Mouse (Mus musculus) cerebellum, postnatal 10 days (tissue): ENCODE results near the gene Dusp16.

Experiments
- DNase-seq, 2 experiments: peaks; one replicate each; pipeline ENCODE4 v3.0.0; 2021; ENCODE audit warnings: mixed read lengths in 2 of 2

Dusp16 gene

DNA sequence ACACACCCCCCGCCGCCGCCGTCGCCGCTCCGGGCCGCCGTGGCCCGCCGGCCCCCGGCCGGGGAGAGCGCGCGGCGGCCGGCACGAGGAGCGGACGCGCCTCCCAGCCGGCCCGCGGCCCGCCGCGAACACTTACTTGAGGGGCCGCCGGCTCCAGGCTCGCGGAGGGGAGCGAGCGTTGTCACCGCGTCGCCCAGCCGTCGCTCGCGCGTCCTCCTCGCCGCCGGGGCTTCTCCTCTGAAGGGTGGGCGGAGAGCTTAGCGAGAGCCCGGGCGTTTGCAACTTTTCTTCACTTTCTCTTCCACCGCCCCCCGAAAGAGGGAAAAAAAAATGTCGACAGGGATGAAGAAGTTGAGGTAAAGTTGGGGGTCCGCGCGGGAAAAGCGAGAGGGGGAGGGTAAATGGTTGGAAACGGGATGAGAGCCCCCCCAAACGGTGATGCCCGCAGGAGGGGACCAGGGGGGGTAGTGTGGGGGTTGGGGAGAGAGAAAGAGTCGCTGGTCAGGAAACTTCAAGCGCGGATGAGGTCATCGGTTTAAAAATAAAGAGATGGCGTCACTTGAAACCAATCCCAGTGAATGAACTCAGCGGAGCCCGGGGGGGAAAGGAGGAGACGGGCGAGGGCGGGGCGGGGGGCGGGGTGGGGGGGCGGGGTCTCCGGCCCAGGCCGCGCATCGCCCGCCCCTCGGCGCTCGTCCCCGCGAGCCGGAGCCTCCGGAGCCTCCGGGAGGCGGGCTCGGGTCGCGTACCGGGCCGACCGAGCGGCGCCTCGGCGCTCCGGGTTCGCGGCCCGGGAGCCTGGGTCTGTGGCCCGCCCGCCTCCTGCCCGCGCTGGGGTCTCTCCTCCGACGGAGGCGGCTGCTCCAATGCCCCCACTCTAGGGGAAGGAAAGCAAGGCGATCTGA, at the start of gene Dusp16:
Dusp16 (minus strand) TSS at position 485 of the 905 bp plus-strand sequence.
- DNase-seq, result peak; percentile 92 to 93

DNA sequence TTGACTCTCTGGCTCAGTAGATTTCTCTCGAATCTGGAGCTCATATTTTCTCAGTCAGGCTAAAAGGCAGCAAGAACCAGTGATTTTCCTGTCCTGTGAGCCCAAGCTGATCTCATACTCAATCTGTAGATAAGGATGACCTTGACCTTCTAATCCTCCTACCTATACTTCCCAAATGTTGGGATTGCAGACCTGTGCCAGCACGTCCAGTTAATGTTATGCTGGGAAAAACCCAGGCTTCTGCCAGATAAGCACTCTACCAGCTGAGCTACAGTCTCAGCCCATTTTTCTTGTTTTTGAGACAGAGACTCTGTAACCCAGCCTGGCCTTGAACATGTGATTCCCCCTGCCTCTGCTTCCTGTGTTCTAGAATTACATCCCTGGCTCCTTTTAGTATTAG, 47.9 kb upstream of the Dusp16 start:
- DNase-seq, result no peak

DNA sequence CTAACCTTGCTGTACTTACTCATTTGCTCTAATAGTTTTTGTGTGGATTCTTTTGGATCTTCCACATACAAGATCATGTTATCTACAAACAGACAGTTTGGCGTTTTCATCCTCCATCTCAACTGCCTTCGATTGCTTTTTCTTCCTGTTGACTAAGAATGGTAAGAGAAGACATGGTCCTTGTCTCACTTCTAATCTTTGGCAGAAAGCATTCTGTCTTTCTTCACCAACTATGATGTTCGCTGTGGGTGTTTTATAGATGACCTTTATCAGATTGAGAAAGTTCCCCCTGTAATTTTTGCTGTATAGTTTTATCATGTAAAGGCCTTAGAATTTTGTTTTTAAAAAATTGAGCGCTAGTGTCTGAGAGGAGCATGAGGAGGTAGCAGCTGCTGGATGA, 45.7 kb upstream of the Dusp16 start:
- no peak for DNase-seq

DNA sequence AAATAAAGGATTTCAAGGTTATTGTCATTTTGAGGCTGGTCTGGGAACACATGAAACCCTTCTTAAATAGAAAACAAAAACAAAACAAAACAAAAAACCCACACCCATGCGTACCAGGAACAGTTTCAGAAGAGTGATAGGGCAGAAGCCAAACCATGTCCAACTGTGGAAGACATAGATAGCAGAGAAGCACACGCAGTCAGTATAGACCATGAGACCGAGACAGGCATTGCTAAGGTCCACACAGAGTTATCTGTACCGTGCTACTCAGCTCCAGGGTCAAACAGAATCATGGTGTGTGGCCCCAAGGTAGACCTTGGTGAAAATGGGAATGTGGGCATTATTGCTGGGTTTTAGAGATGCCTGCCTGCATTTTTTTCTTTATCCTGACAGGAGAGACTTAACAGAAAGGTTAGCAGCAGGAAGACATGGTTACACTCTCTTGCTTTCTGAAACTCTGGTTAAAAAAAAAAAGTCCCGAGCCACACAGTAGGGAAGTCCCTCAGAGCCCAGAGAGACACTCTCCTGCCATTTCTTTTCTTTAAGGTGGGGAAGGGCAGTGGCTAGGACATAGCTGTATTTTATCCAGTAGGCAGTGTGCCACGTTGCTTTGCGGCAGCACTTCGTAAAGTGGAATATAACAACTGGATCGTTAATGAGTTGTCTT, 42.3 kb upstream of the Dusp16 start:
- DNase-seq, result no peak

DNA sequence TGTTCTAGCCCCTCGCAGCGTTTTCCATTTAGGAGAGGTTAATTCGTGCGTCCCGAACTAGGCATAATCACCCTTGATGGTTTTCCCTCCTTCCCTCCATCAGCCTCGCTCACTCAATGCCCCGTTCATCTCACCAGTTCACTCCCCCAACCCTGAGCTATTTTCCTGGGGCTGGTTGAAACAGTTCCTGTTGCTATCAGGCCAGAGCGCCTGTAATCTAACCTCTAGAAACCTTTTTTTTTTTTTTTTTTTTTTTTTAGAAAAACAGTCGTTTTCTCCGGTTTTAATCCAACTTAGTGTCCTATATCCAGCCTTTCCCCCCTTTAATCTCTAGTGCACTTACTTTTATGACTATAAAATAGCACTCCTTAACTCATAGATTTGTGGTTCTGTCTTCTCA, 38.4 kb upstream of the Dusp16 start:
- no peak for DNase-seq

DNA sequence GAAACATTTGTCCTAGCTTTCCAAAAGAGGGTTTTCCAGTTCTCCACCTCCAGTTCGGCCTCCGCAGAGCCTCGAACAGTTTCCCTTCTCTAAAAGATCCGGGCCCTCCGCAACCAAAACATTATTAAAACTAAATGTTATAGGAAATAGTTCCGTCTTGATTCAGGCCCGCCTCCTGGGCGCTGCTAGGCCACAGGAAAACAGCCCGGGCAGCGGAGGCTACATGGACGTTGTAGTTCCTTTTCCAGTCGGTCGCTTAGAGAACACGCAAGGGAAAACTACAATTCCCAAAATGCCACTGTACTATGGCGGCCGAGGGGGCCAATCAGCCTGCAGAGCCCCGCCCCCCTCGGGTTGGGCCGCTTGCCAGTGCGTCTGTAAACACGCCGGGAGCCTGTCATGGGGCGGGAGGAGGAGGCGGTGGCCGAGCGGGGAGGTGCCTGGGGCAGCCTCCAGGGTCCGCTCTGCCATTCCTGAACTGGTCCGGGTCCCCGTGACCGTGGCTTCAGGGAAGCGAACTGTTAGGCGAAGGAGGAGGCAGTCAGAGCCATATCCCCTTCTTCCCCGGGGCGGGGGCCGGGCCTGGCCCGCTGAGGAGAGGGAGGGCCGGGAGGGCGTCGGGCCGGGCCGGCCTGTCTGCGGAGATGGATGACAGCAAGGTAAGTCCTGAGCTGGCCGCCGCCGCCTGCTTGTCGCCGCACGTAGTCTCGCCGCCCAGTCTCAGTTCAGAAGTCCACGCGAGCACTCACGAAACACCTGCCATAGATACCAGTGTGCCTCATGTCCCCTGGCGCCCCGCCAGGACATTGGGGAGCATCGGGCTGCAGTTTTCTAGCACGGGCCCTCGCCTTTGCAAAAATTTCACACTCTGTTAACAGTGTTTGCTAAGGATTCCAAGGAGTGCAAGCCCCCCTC, 37.6 kb upstream of the Dusp16 start, which contains the start of gene Crebl2:
Crebl2 (plus strand) TSS at position 369 of the 915 bp plus-strand sequence.
- DNase-seq, result peak; percentile 100

DNA sequence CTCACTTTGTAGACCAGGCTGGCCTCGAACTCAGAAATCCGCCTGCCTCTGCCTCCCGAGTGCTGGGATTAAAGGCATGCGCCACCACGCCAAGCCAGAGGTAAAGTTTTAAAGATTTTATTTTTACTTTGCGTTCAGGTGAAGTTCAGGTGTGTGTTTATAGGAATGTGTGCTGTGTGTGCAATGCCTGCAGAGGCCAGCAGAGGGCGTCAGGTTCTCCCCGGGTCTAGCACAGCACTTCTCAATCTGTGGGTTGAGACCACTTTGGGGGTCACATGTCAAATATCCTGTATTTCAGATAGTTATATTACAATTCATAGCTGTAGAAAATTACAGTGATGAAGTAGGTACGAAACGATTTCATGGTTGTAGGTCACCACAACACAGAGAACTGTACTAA, 30.4 kb upstream of the Dusp16 start:
- DNase-seq, result peak; percentile 37 to 47

DNA sequence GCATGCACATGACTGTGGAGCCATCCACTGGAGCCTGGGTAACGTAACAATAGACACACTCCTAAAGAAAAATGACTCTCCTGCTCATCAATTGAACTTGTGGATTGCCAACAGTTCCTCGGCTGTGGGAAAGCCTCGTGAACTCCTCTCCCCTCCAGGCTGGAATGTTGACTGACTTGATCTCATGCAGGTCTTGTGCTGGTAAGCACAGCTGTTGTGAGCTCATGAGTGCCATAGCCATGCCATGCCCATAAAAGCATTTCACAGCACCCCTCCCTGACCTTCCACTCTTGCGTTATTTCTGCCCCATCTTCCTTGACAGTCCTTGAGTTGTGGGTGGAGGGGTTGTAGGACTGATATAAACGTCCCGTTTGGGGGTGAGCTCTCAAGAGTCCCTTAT, 28.0 kb upstream of the Dusp16 start:
- no peak for DNase-seq

DNA sequence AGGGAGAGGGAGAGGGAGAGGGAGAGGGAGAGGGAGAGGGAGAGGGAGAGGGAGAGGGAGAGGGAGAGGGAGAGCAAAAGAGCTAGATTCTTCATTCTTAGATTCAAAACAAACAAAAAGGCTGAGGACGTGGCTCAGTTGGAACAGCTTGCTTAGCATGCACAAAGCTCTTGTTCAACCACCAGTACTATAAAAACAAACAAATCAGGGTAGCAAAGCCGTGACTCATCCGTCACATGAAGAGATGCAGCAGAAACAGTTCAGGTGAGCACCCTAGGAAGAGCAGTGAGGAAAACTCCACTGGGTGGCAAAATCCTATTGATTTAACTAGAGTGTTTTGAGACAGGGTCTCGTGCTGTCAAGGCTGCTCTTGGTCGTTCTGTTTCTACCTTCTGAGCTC, 27.3 kb upstream of the Dusp16 start:
- no peak for DNase-seq

DNA sequence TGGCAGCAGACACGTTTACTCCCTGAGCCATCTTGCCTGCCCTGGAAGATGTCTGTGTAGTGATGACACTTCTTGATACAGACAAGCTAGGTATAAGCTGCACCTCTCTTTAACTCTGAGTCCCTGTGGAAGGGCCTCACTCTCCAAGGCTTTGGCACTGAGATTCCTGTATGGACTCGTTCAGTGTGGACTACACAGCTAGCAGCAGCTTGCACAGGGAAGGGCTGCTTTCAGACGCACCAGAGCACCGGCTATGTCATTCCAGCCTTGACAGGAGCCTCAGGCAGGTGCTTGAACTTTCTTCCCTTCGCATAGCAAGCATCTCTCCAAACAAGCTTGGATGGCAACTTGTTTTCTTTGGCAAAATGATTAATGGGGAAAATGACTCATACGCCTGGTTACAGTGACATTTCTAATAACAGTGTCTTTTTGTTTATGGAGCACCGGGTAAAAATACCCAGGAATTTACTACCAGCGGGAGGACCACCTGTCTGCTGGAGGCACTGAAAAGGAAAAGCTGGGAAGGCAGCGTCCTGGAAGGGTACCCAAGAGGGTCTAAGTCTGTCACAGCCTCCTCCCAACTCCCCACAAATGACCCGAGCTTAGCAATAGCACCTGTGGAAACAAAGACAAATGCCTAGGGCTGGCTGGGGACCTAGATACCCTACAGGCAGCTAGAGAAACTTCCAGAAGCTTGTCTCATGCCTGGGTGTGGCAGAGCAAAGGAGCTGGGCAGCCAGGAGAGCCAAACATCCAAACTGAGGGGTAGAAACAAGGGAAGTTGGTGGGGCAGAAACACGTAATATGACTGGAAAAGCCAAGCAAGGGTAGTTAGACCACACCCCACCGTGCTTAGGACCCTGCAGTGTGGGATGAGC, 24.9 kb upstream of the Dusp16 start:
- DNase-seq, result no peak

DNA sequence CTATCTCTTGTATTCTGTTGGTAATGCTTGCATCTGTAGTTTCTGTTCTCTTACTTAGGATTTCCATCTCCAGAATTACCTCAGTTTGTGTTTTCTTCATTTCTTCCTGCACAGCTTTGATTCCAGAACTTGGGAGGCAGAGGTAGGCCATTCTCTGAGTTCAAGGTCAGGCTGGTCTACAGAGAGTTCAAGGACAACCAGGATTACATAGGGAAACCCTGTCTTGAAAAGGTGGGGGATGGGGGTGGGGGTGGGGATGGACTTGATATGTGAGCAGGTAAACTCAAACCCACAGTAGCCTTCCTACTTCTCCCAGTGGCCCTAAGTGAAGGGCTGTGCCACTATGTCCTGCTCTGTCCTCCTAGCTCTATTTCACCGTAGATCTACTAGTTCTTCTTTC, 20.6 kb upstream of the Dusp16 start:
- no peak for DNase-seq

DNA sequence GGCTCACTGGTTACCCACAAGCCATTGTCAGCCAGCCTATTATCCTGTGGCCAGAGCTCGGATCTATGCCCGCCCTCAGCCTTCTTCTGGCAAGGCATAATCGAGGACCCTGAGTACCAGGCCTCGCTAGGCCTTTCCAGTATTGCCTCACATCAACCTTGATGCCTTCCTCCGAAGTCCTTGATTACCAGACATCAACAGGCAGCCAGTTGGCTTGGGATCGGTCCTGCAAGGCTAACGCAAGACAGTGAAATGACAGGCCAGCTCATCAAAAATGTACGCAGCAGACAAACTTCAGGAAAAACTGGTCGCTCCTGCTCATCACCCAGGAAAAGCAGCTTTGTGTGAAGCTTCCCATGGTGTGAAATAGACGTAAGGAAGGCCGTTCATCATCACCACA, 15.4 kb upstream of the Dusp16 start:
- DNase-seq, result no peak

DNA sequence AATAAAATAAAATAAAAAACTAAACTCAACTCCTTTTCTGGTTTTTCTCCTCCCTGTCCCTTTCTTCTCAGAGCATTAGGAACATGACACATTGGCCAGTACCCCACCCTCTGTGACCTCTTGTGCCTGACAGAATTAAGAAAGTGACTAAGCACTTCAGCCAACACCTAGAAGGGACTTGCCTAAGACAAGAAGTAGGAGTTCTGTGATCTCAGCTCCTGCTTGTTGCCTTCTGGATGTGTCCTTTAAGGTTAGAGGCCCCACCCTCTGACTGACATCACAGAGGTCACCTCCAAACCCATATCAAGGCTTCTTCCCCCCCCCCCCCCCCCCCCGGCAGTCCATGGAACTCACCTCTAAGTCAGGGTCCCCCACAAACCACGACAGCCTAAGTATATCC, 14.7 kb upstream of the Dusp16 start:
- DNase-seq, result no peak

DNA sequence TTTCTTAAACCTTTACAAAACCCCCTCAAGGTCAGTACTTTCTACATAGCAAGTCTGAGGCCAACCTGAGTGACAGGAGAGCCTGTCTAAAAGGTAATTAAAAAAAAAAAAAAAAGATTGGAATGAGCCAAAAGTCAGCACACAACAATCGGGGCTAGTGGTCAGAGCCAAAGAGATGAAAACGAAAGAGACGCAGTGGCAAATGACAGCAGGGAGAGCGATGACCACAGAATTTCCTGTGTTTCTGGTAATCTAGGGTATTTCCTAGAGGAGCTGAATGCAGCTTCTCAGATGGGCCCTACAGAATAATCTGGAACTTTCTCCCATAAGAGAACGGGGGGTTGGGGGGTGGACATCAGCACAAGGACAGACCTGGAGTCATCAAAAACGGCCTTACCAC, 13.7 kb upstream of the Dusp16 start:
- no peak for DNase-seq

DNA sequence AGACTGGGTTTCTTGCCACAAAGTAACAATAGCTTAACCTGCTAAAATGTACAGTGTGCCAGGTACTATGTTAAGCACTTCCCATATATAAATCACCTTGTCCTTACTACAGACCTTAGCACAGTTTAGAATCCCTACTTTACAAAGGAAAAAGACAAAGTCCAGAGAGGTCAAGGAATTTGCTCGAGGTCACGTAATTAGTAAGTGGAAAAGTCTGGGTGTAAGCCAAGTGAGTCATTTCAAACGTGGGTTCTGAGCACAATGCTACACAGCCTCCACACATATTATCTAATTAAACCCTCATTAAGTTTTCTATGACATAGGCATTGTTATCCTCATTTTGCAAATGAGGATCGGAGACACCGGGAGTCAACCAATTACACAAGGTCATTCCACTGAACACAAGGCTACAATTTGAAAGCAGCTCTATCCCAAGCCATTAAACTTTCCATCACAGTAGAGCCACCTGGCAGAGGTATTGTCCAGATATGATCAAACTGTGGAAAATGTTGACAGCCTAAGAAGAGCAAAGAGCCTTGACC, 12.4 kb upstream of the Dusp16 start:
- DNase-seq, result no peak

DNA sequence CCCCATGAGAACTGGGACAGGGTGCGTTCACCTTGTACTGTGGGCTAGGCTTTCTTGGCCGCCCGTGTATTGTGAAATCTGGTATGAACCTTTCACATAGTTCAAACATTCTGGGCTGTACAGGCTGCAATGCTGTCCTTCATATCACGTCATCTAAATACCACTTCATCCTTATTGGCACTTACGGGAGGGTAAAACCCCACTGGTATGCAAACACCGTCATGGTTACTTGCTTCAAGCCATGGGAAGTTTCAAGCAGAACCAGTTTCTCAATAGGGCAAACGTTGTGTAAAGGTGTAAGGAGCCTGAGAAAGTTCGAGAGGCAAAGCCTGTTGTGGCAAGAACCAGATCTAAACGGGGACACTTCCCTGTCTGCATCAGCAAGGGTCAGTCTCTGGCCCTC, 10.2 kb upstream of the Dusp16 start:
- no peak for DNase-seq

DNA sequence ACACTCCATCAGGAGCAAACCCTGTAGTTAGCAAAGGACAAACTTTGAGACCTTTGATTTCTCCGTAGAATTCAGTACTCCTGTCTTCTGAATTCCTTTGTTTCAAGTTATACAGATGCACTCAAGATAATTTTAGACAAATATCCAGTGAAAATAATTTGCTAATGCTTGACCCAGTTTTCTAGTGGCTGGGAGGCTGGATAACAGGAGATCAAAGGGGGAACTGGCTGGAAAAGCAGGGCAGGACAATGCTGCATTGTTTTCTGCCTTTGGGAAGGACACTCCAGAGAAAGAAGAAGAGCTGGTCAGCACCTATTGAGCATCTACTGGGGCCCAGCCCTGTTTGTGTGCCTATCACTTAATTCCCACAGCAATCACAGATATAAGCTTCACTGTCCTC, 9.1 kb upstream of the Dusp16 start:
- no peak for DNase-seq

DNA sequence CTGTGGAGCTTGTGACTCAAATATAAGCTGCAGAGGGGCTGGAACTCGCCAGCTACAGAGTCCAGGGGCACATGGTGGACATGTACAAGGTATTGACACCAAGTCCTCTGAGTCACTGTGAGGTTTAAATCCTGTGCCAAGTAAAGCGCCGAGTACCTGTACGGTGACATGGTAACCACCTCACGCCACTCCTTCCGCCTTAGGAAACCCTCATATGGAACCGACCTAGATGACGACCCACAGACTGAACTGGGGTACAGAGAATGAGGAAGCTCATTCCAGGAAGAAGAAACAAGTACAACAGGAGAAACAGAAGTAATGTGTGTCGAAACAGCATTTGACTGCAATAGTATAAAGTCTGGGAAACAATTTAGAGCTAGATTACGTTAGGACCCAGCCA, 3.9 kb upstream of the Dusp16 start:
- DNase-seq, result no peak

DNA sequence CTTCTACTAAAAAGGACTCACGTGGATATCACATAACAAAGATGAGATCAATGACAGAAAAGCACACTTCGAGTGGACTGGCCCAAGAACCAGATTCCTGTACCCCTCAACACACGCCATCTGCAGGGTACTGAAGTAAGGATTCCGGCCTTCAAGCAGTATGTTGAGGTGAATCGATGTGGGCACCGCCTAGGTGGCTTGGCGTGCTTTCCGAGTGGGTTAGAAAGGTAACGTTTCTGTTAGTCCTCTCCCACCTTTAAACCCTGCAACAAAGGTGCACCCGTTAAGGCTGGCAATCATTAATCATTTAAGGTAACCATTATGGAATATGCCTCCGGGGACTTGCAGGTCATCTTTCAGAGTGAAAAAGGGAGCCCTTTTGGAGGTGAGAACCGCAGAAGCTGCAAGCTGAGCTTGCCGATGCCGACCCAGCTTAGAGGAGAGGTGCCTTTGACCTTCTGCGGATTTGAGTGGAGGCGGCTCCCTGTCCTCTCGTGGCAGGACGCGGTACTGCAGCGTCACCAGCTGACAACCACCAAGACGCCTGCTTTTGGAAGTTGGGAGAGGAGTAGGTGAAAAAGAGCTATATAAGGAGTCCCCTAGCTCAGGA, 1.6 kb upstream of the Dusp16 start:
- DNase-seq, result peak; percentile 93 to 95

DNA sequence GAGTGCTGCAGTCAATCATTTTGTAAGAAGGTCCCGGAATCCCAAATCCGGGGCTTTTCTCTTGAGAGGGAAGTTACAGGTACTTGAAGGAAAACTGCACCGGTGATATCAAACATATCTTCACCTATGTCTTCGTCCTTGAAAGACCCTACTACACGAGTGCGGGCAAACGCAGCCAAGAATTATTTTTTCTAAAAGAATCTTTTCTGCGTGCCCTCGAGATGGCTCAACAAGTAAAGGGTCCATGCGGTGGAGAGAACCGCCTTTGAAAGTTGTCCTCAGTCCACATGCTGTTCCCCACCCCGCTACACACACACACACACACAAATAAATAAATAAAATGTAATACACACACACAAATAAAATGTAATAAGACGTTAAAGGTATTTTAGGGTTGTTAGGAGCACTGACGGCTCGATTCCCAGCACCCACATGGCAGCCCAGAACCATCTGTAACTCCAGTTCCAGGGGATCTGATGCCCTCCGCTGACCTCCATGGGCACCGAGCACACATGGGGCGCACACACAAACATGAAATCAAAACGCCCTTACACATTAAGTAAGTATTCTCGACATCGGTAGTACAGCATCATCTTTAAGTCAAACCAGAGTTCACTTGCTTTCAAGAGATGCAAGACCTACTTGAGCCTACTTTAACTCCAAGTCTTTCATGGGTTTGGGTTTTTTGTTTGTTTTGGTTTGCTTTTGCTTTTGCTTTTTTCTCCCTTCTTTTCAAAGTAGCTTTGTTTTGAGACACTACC, 801 bp upstream of the Dusp16 start:
- peak in 1 of 2 experiments; percentile 13 for DNase-seq
